Mouse (Mus musculus) central nervous system, embryonic 11.5 days (tissue): Measurements from ENCODE around the gene Cdc42se1. TPM values are rescaled to one million over a fixed set of nuclear protein-coding genes. Genes with fewer than 3 reads are reported as not detected.

Experiments
- polyA plus RNA-seq: library from polyadenylated mRNA; depleted of rRNA; stranded (reverse); fragments of >200 nt; gene quantifications from 2 replicates; pipeline ENCODE4 v1.2.3, GENCODE M21; 2012; rRNA removed

Cdc42se1 gene
- polyA plus RNA-seq: 62.7 and 103 TPM in 2 replicates

DNA sequence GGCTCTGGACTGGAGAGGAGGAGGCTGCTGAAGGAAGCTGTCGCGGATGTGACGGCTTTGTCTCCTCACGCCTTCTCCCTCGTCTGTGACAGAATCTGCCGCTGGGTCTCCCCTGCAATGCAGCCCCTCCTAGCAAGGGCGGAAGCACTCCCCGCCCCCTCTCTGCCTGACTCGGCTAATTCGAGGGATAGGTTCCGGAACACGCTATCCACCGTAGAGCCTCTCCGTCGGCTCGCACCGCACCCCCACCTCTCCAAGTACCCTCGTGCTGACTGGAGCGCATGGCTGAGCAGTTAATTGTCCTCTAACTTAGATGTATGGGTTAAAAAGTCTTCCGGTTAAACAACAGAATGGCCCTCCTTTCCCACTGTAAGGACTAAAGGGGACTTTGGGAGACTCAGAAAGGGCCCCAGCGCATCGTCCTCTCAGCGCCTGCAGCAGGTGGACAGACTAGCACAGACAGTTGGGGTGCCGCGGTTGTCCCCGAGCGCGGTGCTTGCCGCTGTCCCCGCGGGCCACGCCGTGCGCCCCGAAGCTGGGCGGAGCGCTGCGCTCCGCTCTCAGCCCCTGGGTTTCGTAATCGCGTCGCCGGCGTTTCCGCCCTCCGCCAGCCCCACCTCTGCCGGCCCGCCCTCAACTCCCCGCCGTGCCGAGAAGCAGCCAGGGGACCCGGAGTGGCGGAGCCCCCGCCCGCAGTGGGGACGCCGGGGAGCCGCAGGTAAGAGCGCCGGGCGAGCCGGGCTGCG, at the start of gene Cdc42se1:
Gene Cdc42se1, plus strand, starts transcription at position 585 of the 746 bp plus-strand sequence.

GRCm38 (mm10) chr3:95217255-95218134, 11.0 kb upstream of the Cdc42se1 start, which contains the start of gene Gabpb2:
Gene Gabpb2, minus strand, starts transcription at chr3:95217916.

GRCm38 (mm10) chr3:95231298-95232221, 3.0 kb downstream of the Cdc42se1 start, which contains the start of gene Mllt11:
Gene Mllt11, minus strand, starts transcription at chr3:95232171.

GRCm38 (mm10) chr3:95241498-95241897, 13.0 kb downstream of the Cdc42se1 start, which contains the start of gene Gm128:
Gene Gm128, minus strand, starts transcription at chr3:95241598.

GRCm38 (mm10) chr3:95250783-95251424, 22.4 kb downstream of the Cdc42se1 start, which contains the start of gene Bnipl:
Gene Bnipl, minus strand, starts transcription at chr3:95251193.

GRCm38 (mm10) chr3:95281216-95282126, 52.9 kb downstream of the Cdc42se1 start, which contains the start of the genes Mindy1 and Prune1:
Gene Mindy1, plus strand, starts transcription at chr3:95281345.
Gene Prune1, minus strand, starts transcription at chr3:95282076.

Other genes starting within 250 kb of the Cdc42se1 start
- 29.7 and 31.1 TPM in 2 replicates for gene Zfp687, start 213.3 kb upstream of the Cdc42se1 start, polyA plus RNA-seq
- gene Psmd4, start 186.1 kb upstream of the Cdc42se1 start, polyA plus RNA-seq: 271 and 275 TPM in 2 replicates
- 33.8 and 81.9 TPM in 2 replicates for gene Pip5k1a, start 121.8 kb upstream of the Cdc42se1 start, polyA plus RNA-seq
- gene Vps72, start 117.7 kb upstream of the Cdc42se1 start, polyA plus RNA-seq: 193 and 212 TPM in 2 replicates
- gene Tmod4, start 104.3 kb upstream of the Cdc42se1 start, polyA plus RNA-seq: 1.0 and 2.2 TPM in 2 replicates
- gene Scnm1, start 94.7 kb upstream of the Cdc42se1 start, polyA plus RNA-seq: 115 and 209 TPM in 2 replicates
- 11.6 and 14.4 TPM in 2 replicates for gene Lysmd1, start 94.6 kb upstream of the Cdc42se1 start, polyA plus RNA-seq
- gene Tnfaip8l2, start 86.4 kb upstream of the Cdc42se1 start, polyA plus RNA-seq: 1.4 and 1.6 TPM in 2 replicates
- 64.4 and 77.1 TPM in 2 replicates for gene Sema6c, start 68.3 kb upstream of the Cdc42se1 start, polyA plus RNA-seq
- gene Gabpb2, start 10.8 kb upstream of the Cdc42se1 start, polyA plus RNA-seq: 28.3 and 30.4 TPM in 2 replicates
- 134 and 151 TPM in 2 replicates for gene Mllt11, start 3.4 kb downstream of the Cdc42se1 start, polyA plus RNA-seq
- gene Gm128, start 12.9 kb downstream of the Cdc42se1 start, polyA plus RNA-seq: 0.22 and 0.53 TPM in 2 replicates
- 0.80 and 1.3 TPM in 2 replicates for gene Bnipl, start 22.5 kb downstream of the Cdc42se1 start, polyA plus RNA-seq
- 30.3 and 35.1 TPM in 2 replicates for gene Mindy1, start 52.6 kb downstream of the Cdc42se1 start, polyA plus RNA-seq
- 24.0 and 29.2 TPM in 2 replicates for gene Prune1, start 53.3 kb downstream of the Cdc42se1 start, polyA plus RNA-seq
- gene Anxa9, start 78.4 kb downstream of the Cdc42se1 start, polyA plus RNA-seq: 2.6 and 2.8 TPM in 2 replicates
- gene Cers2, start 86.1 kb downstream of the Cdc42se1 start, polyA plus RNA-seq: 69.3 and 111 TPM in 2 replicates
- gene Setdb1, start 128.5 kb downstream of the Cdc42se1 start, polyA plus RNA-seq: 62.2 and 65.8 TPM in 2 replicates
- not detected in 2 replicates for gene 4930558C23Rik, start 174.1 kb downstream of the Cdc42se1 start, polyA plus RNA-seq
- gene Arnt, start 205.7 kb downstream of the Cdc42se1 start, polyA plus RNA-seq: 30.4 and 39.4 TPM in 2 replicates